8 mouse cellular contexts compared by ENCODE assay signal in genomic region chr19:34992969-34993527, GRCm38 (mm10).
DNase-seq lines count a peak whose midpoint lies in the region; ATAC-seq and TF ChIP-seq lines count a peak whose summit lies in the region.

No protein-coding gene starts in this region.

- WGBS in thymus, adult 2 months, result 6% methylated on average over 1 of the region's 1 CpGs
- WGBS in intestine, postnatal 0 days, result 15% methylated on average over 1 of the region's 1 CpGs
- 7% methylated on average over 1 of the region's 1 CpGs for WGBS in neural tube, embryonic 15.5 days

- no peak for ATAC-seq in intestine, postnatal 0 days
- peak; percentile 77; the same call in 1 of the 2 replicates for ATAC-seq in neural tube, embryonic 15.5 days (ENCODE audit: low FRiP score)

- no peak for TF ChIP-seq POLR2A in thymus, adult 2 months (IDR thresholded peaks at IDR 0.05; ENCODE audit: control insufficient read depth, extremely low read depth, insufficient read depth, low read length, poor library complexity)

- H3K9ac ChIP-seq in intestine, postnatal 0 days (ENCODE audit: low read depth, low read length), result no peak overlapping the region
- no peak overlapping the region for H3K9ac ChIP-seq in neural tube, embryonic 15.5 days (replicated peaks)

- TF ChIP-seq CTCF in thymus, adult 2 months (IDR thresholded peaks at IDR 0.05; ENCODE audit: borderline replicate concordance, control insufficient read depth, extremely low read depth, insufficient read depth, low read length, poor library complexity), result no peak
- TF ChIP-seq CTCF in intestine, postnatal 0 days (IDR thresholded peaks at IDR 0.05; ENCODE audit: low read depth), result peak; percentile 94

- no peaks in the 10 kb centered on the region for H3K36me3 ChIP-seq in thymus, adult 2 months (ENCODE audit: control insufficient read depth, insufficient read depth, low read length)
- H3K36me3 ChIP-seq in intestine, postnatal 0 days (ENCODE audit: control insufficient read depth, insufficient read depth), result no peaks in the 10 kb centered on the region
- H3K36me3 ChIP-seq in neural tube, embryonic 15.5 days, result no peaks in the 10 kb centered on the region

- no peaks in the 10 kb centered on the region for H3K27me3 ChIP-seq in thymus, adult 2 months (ENCODE audit: control insufficient read depth, insufficient read depth, low read length)
- H3K27me3 ChIP-seq in intestine, postnatal 0 days (replicated peaks; ENCODE audit: control insufficient read depth, insufficient read depth, low read length), result no peaks in the 10 kb centered on the region
- H3K27me3 ChIP-seq in neural tube, embryonic 15.5 days (replicated peaks), result no peaks in the 10 kb centered on the region

- intact Hi-C loops in left cerebral cortex, postnatal 36 days (cut with DNase I), result loop anchor here (1.0 to 10.0 kb wide), 3 partner anchors 132 to 1090 kb away; partner anchors contain the start of gene Rpp30

- H3K4me3 ChIP-seq in thymus, adult 2 months (ENCODE audit: control insufficient read depth, insufficient read depth, low read length), result no peak overlapping the region
- H3K4me3 ChIP-seq in intestine, postnatal 0 days (ENCODE audit: low read depth, low read length), result no peak overlapping the region
- no peak overlapping the region for H3K4me3 ChIP-seq in neural tube, embryonic 15.5 days (replicated peaks)

- no peaks in the 10 kb centered on the region for H3K9me3 ChIP-seq in intestine, postnatal 0 days (ENCODE audit: control insufficient read depth)
- no peaks in the 10 kb centered on the region for H3K9me3 ChIP-seq in neural tube, embryonic 15.5 days (replicated peaks)

- DNase-seq in thymus, adult 2 months, result peak; percentile 11
- no peak for DNase-seq in thymus, postnatal 25 days
- peak; percentile 76 for DNase-seq in brain, adult 2 months (ENCODE audit: low read depth, low spot score)
- DNase-seq in fibroblast of lung, adult 2 months (ENCODE audit: low read depth), result peak; percentile 31
- DNase-seq in left cerebral cortex, postnatal 36 days (ENCODE audit: low spot score in 2 of 2), result peak; percentile 52 to 71
- no peak for DNase-seq in yolk sac, embryonic 10.5 days (ENCODE audit: low spot score)

- no peaks in the 10 kb centered on the region for H3K4me1 ChIP-seq in thymus, adult 2 months (replicated peaks; ENCODE audit: control insufficient read depth, insufficient read depth, low read length)
- H3K4me1 ChIP-seq in intestine, postnatal 0 days (replicated peaks; ENCODE audit: control insufficient read depth, insufficient read depth, low read length), result no peaks in the 10 kb centered on the region
- no peaks in the 10 kb centered on the region for H3K4me1 ChIP-seq in neural tube, embryonic 15.5 days

- no peak overlapping the region for H3K4me2 ChIP-seq in intestine, postnatal 0 days (replicated peaks; ENCODE audit: low read depth)
- H3K4me2 ChIP-seq in neural tube, embryonic 15.5 days, result no peak overlapping the region

- H3K27ac ChIP-seq in thymus, adult 2 months (ENCODE audit: control insufficient read depth, insufficient read depth, low read length), result no peak overlapping the region
- no peak overlapping the region for H3K27ac ChIP-seq in intestine, postnatal 0 days (ENCODE audit: low read depth, low read length)
- H3K27ac ChIP-seq in neural tube, embryonic 15.5 days (replicated peaks), result no peak overlapping the region

Comparison
In these comparisons a context has a peak if more than half of its experiments do, and no peak if none do; other contexts are left out.
1. DNase-seq: peak in thymus, adult 2 months (single experiment), brain, adult 2 months (single experiment), fibroblast of lung, adult 2 months (single experiment) and left cerebral cortex, postnatal 36 days (2 of 2); none in thymus, postnatal 25 days (single experiment) and yolk sac, embryonic 10.5 days (single experiment).